Mouse (Mus musculus): ENCODE measurements at regions not wholly inside any gene's neighbourhood (a gene's known extent, or its start where the extent isn't known, plus 50 kb on each side); places are given as distances from the start of the nearest gene placed in this dataset.

DNA sequence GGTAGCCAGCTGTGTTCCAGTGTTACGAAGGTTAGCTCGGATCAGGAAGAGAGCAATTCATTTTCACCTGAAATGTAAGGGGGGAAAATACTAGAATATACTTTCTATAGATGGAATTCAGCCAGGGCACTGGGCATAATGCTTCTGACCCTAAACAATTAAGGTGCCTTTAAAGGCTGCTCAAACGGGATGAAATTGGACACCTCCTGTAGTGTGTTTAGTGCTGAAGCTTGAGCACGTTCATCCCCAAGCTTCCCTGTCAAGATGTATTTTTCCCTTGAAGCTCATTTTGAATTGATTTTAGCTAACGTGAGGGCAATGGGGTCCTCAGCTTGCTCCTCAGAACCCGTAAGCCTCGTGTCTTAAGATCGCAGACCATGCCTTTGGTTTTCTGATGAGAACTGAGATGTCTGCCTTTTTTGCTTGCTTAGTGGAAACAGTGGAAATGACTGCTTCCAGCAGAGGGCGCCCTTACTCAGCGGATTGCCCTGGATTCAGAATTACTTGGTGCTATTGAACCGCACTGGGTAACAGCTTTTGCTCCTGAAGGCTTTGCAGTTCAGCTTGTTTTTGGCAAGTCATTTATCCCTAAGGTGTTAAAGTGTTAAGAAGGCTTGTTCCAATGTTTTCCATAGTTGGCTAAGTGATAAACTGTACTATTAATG is 74.6 kb upstream of the Fermt1 start:
- intact Hi-C loops (cut with DNase I; ENCODE audit: low total_unique reads) = no loop called here
- DNase-seq = peak; percentile 37

GRCm38 (mm10) chr2:133021244-133021643 is 75.5 kb upstream of the Fermt1 start:
- DNase-seq = no peak
- intact Hi-C loops (cut with DNase I; ENCODE audit: low total_unique reads) = no loop called here

- intact Hi-C loops (cut with DNase I; ENCODE audit: low total_unique reads) = no loop called here
- DNase-seq = no peak
These were observed 81.3 kb upstream of the Fermt1 start for GRCm38 (mm10) chr2:133027038-133027437.

DNA sequence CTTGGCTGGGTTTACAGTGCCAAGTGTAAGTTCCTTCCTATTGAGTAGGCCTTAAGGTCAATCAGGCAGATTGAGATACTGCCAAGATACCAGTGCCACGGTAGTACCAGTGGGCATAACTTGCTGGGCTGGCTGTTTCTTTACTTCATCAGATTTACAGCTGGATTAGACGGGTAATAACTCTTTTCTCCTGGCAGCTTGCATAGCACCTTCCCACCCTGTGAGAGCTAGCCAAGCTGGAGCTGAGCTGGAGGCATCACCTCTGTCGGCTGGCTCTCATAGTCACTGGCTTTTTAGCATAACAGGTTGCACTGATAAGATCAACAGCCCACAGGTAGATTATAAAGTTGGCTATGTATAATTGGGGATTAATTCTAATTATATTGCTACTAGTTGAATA is 89.7 kb upstream of the Fermt1 start:
- DNase-seq = no peak
- intact Hi-C loops (cut with DNase I; ENCODE audit: low total_unique reads) = no loop called here

GRCm38 (mm10) chr2:133040708-133041107 is 95.0 kb upstream of the Fermt1 start:
- DNase-seq = no peak
- intact Hi-C loops (cut with DNase I; ENCODE audit: low total_unique reads) = no loop called here

DNA sequence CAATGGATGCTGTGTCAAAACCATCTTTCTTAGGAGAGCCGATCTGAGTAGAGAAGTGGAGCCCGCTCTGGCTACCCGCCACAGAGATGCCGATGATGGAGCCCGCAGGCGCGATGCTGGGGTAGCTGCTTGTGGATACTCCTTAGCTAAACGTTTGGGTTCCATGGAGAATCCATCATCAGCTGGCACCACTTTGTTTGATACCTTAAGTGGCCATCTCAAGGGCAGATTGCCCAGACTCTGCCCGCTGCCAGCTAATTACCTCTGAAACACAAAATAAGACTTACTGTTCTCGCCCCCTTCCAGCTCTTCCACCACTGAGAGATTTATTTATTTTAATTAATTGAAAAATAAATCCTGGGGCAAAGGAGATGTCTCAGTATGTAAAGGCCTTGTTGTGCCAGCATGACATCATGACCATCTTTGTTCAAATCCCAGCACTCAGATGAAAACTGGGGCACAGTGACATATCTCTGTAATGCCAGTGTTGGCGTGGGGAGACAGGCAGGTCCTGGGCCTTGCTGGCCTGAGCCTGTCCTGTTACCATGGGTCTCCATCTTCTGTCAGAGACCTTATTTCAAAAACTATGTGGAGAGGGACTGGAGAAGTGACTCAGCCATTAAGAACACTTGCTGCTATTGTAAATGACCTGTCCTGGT is 132.1 kb upstream of the Fermt1 start:
- intact Hi-C loops (cut with DNase I; ENCODE audit: low total_unique reads) = no loop called here
- DNase-seq = no peak

DNA sequence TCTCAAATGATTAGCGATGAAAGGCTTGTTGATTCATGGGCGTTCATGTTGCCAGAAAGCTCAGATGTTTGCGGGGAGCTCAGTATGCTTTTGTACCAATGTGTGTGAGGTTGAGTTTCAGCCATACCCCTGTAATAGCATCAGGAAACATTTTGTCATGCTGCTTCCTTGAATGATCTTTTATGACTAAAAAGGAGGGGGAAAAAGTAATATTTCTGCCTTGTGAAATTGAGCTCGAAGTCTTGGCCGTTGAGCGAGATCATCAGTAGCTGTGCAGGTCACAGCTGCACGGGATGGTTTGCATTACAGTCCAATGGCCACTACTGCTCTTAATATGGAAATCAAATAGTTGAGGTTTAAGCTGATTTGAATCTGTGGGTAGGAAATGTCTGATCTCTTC is 145.3 kb upstream of the Fermt1 start:
- DNase-seq = no peak
- intact Hi-C loops (cut with DNase I; ENCODE audit: low total_unique reads) = no loop called here

DNA sequence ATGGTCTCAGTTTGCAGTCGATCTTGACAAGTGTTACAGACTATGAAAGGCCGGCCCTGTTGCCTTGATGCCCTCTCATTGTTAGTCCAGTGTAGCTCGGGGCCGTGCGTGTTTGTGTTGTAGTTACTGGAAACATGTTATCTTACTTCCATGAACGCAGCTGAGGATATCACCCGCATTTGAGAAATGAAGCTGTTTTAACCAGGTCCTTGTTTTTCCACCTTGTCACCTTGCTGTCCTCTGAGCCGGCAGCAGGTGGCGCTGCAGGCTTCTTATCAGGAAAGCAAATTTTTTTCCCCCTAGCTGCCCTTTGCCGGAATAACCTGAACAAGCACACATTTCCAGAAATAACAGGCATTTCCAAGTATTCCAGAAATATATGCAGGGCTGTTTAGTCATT is 167.9 kb upstream of the Fermt1 start:
- DNase-seq = peak; percentile 27
- intact Hi-C loops (cut with DNase I; ENCODE audit: low total_unique reads) = no loop called here

DNA sequence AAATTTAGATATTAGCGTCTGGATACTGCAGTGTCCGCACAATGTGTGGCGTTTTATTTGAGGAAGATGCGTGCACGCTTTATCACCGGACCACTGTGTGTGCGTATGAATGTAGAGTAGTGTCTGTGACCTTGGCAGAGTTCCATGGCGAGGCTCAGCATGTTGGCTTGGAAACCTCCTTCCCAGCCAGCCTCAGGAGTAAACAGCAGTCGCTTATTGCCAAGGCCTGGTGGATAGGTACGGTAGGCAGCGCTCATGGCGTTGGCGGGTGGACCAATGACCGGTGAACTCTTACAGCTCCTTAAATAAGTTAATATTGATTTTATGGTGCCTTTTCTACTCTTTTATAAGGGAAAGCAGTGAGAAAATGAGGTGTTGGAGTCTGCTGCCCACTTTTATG is 172.9 kb upstream of the Fermt1 start:
- DNase-seq = no peak
- intact Hi-C loops (cut with DNase I; ENCODE audit: low total_unique reads) = no loop called here

DNA sequence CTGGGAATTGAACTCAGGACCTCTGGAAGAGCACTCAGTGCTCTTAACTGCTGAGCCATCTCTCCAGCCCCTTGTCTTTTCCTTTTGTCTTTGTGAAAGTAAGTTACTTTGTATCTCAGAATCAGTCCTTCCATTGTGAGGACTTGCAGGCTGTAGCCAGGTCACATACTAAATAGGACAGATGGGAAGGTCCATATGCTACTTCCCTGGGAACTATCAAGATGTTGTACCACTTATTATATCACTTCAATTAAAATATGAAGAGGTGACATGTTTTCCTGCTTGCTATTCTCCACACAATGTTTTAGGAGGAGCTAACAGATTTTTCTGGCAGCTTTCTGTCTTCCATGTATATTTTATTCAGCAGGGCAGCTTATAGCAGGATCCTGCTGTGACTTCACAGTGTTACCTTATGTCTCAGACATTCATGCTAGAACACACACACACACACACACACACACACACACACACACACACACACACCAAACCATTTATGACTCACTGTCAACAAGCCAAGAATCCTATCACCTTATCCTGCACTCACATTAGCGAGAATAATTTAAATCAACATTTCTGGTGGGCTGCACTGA is 179.6 kb upstream of the Fermt1 start:
- intact Hi-C loops (cut with DNase I; ENCODE audit: low total_unique reads) = no loop called here
- no peak for DNase-seq

- DNase-seq = no peak
- intact Hi-C loops (cut with DNase I; ENCODE audit: low total_unique reads) = no loop called here
These were observed 189.2 kb upstream of the Fermt1 start for GRCm38 (mm10) chr2:133134878-133135277.

DNA sequence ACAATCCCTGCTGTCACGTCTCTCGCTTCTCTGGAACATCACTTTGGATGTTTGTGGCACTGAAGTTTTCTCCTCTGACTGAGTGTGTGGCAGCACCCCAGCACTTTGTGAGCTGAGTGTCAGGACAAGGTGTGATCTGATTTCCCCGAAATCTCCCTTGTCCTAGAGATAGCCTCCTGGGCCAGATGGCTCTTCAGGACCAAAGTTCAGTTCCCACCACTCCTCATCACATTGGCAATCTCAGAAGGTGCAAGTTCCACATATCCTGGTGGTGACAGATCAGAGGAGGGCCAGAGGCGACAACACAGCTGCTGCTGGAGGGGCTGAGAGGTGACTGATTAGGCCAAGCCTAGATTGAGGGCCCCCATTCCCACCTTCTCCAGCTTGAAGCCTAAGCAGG is 193.2 kb upstream of the Fermt1 start:
- intact Hi-C loops (cut with DNase I; ENCODE audit: low total_unique reads) = no loop called here
- DNase-seq = no peak

DNA sequence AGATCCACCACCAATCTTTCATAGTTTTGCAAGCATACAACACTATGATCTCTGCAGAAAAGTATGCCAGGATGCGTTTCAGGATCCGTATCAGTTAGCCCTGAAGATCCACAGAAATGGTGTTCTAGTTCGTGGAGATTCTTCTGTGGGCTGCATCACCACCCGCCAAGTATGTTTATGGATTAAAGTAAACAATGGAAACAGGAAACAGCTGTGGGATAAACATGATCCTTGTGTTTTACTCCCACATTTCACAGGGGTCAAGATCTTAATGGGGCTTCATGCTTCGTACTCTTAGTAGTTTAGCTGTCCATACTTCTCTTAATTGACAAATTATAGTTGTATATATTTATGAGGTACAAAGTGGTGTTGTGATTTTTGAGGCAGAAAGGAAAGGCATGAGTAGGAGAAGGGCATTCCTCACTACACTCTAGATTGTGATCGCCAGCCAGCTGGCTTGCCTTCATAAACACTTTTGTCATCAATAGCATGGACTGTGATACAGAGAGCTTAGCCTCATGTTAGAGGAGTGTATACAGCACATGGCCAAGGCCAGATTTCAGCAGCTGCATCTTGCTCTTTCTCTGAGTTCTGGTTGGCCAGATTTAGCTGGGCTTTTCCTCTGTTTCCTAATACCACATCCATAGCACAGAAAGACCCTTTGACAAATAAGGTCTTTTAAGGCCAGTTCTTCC is 195.8 kb upstream of the Fermt1 start:
- intact Hi-C loops (cut with DNase I; ENCODE audit: low total_unique reads) = no loop called here
- DNase-seq = no peak

- intact Hi-C loops (cut with DNase I; ENCODE audit: low total_unique reads) = no loop called here
- DNase-seq = no peak
These were observed 206.8 kb upstream of the Fermt1 start for GRCm38 (mm10) chr2:133152461-133152860.

DNA sequence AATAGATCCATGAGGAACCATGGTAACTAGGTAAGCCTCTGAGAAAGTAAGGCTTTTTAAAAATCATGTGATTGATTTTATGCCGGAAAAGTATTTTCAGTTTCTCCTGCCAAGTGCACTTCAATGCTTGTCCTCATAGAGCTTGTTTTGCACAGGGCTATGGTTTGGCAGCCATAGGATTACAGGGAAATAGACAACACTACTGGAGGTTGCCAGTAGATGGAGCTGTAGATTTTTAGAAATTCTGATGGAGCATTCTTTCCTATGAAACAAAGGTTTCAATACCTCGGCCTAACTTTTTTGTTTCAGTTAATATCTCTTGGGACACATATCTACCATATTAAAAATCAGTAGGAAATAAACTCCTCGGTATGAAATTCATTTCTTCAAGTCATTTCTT is 210.8 kb upstream of the Fermt1 start:
- no peak for DNase-seq
- intact Hi-C loops (cut with DNase I; ENCODE audit: low total_unique reads) = no loop called here

- no peak for DNase-seq
- intact Hi-C loops (cut with DNase I; ENCODE audit: low total_unique reads) = no loop called here
These were observed 212.5 kb upstream of the Fermt1 start for GRCm38 (mm10) chr2:133158206-133158605.

GRCm38 (mm10) chr2:133159398-133159797 is 213.7 kb upstream of the Fermt1 start:
- intact Hi-C loops (cut with DNase I; ENCODE audit: low total_unique reads) = no loop called here
- no peak for DNase-seq

DNA sequence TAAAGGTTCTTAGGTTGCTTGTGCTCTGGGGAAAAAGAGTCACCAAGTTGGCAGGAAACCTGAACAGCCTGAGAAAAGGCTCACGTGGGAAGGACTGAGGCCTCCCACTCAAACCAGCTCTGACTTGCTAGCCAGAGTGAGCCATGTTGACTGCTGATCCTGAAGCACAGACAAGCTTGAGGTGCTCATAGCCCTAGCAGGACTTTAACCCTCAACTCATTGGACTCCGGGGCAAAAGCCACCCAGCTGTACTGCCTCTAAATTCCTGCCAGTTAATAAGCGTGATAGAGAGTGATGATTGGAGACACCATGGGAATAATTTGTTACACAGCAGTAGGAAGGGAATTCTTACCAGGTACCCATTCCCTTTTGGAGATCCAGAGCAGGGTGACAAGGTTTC is 230.7 kb upstream of the Fermt1 start:
- intact Hi-C loops (cut with DNase I; ENCODE audit: low total_unique reads) = no loop called here
- no peak for DNase-seq

DNA sequence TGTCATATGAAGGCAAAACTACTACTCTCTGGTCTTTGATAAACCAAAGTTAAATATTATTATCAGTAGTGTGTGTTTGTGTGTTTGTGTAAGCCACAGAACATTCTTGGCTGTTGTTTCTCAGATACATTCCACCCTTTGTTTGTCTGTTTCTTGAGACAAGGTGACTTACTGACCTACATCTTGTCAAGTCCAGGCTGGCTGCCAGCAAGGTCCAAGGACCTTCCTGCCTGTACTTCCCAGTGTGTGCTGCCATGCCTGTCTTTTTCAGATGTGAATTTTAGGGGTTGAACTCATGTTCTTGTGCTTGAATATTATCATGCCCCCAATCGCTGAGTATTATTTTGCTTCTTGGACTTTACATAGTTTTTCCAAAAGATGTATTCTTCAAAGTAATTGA is 235.5 kb upstream of the Fermt1 start:
- DNase-seq = no peak
- intact Hi-C loops (cut with DNase I; ENCODE audit: low total_unique reads) = no loop called here

DNA sequence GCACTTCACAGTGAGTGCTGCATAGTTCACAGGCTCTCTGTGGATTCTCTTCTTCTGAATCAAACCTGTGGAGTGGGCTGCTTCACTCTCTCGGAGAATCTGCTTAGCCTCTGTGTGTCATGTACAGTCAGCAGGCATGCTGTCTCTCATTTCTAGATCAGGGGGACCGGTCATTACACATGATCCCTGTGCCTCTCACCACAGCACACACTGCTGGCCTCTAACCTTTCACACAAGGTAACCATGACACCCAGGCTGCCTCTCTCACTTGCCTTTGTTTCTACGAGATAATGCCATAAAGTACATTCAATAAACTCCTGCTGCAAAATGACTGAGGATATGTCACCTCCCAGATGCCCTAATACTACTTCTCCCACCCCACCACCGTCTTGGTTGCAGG is 237.2 kb upstream of the Fermt1 start:
- intact Hi-C loops (cut with DNase I; ENCODE audit: low total_unique reads) = no loop called here
- DNase-seq = no peak

Measured in gastrocnemius, postnatal 14 days (tissue).